Mouse (Mus musculus): ENCODE results near the gene Prim2. TPM values are rescaled to one million over a fixed set of nuclear protein-coding genes. Genes with fewer than 3 reads are reported as not detected.
"Not testable (repeated sequence)": the region's sequence is repeated elsewhere in the genome, so short reads cannot be mapped to it uniquely, and the experiment has no call there.

Prim2 gene
- polyA plus RNA-seq, 1 experiment from 2014 or later, result 25.4 TPM

DNA sequence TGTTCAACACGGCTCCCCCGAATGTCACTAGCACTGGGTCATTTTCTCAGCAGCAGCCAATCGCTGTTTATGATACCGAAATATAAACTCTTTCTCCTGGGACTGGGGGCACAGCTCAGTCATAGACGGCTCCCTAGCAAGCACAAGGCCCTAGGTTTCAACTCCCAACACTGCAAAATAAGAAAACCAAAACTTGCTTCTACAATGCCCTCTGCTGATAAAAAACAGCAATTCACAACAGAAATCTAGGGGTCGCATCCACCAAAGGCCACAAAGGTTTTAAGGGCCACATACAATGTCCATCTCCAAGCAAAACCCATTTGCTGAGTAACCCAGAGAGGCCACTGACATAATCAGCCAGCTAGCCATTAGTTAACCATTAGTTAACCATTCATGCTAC is 41.8 kb downstream of the Prim2 start:
- H3K9ac ChIP-seq (replicated peaks; ENCODE audit: low read length), result no peak overlapping the region
- H3K27ac ChIP-seq (replicated peaks; ENCODE audit: low read depth, low read length), result no peak overlapping the region
- no peak overlapping the region for H3K4me3 ChIP-seq (replicated peaks; ENCODE audit: low read depth, low read length)
- DNase-seq, result no peak
- no peaks in the 10 kb centered on the region for H3K27me3 ChIP-seq (ENCODE audit: control insufficient read depth, insufficient read depth, low read length)
- 86% methylated on average over 6 of the region's 6 CpGs for WGBS
- no peaks in the 10 kb centered on the region for H3K9me3 ChIP-seq (ENCODE audit: control insufficient read depth, low read length)
- peaks cover 8% of the 10 kb centered on the region for H3K36me3 ChIP-seq (ENCODE audit: control insufficient read depth, insufficient read depth, low read length)
- H3K4me1 ChIP-seq (ENCODE audit: control insufficient read depth, insufficient read depth, low read length), result no peaks in the 10 kb centered on the region
- no peak overlapping the region for H3K4me2 ChIP-seq (ENCODE audit: low read length)
- no peak for ATAC-seq (ENCODE audit: low FRiP score, low TSS enrichment)

DNA sequence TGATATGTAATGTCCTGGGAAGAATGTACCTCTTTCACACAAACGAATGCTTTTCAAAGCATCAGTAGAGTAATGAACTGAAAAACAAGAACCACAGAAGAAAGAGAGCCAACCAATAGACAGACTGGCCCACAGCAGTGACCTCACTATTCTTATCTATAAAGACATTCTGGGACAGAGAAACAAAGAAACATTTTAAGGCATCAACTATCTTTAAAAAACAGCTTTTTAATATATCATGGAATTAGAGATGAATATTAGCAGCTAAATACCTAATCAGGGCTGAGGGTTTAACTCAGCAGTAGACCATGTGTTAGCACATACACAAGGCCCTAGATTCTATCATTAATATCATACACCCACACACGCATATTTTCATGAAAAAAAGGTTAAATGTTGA is 42.5 kb downstream of the Prim2 start:
- DNase-seq (no peak), ATAC-seq (ENCODE audit: low FRiP score, low TSS enrichment) (no peak)
- H3K36me3 ChIP-seq (ENCODE audit: control insufficient read depth, insufficient read depth, low read length), result peaks cover 8% of the 10 kb centered on the region
- 93% methylated on average over 2 of the region's 2 CpGs for WGBS
- H3K9me3 ChIP-seq (ENCODE audit: control insufficient read depth, low read length), result no peaks in the 10 kb centered on the region
- no peak overlapping the region for H3K9ac ChIP-seq (replicated peaks; ENCODE audit: low read length)
- no peaks in the 10 kb centered on the region for H3K27me3 ChIP-seq (ENCODE audit: control insufficient read depth, insufficient read depth, low read length)
- no peak overlapping the region for H3K27ac ChIP-seq (replicated peaks; ENCODE audit: low read depth, low read length)
- H3K4me1 ChIP-seq (ENCODE audit: control insufficient read depth, insufficient read depth, low read length), result no peaks in the 10 kb centered on the region
- H3K4me3 ChIP-seq (replicated peaks; ENCODE audit: low read depth, low read length), result no peak overlapping the region
- H3K4me2 ChIP-seq (ENCODE audit: low read length), result no peak overlapping the region

DNA sequence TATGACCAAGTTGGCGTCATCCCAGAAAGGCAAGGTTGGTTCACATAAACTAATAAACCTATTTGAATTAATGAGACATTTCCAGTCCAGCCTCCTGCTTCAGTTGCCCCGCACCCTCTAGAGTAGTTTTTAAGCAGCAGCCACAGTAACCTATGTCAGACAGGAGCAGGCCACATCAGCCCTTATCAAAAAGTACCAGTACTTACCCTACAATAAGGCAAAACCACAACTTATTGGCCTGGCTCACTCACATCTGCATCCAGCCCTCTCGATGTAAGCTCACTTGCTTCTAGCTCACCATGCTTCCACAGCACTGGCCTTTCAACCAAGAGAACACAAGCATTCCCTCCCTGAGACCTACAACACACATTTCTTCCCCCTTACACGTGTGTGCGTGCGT is 44.7 kb downstream of the Prim2 start:
- Histone ChIP-seq H3K27me3 (ENCODE audit: control insufficient read depth, insufficient read depth, low read length) (no peaks in the 10 kb centered on the region), H3K4me3 (replicated peaks; ENCODE audit: low read depth, low read length) (no peak overlapping the region), H3K36me3 (ENCODE audit: control insufficient read depth, insufficient read depth, low read length) (peaks cover 2% of the 10 kb centered on the region), H3K4me1 (ENCODE audit: control insufficient read depth, insufficient read depth, low read length) (no peaks in the 10 kb centered on the region), H3K4me2 (ENCODE audit: low read length) (no peak overlapping the region), H3K27ac (replicated peaks; ENCODE audit: low read depth, low read length) (no peak overlapping the region), H3K9me3 (ENCODE audit: control insufficient read depth, low read length) (no peaks in the 10 kb centered on the region), H3K9ac (replicated peaks; ENCODE audit: low read length) (no peak overlapping the region)
- no peak for ATAC-seq (ENCODE audit: low FRiP score, low TSS enrichment)
- WGBS, result 97% methylated on average over 6 of the region's 6 CpGs
- no peak for DNase-seq

DNA sequence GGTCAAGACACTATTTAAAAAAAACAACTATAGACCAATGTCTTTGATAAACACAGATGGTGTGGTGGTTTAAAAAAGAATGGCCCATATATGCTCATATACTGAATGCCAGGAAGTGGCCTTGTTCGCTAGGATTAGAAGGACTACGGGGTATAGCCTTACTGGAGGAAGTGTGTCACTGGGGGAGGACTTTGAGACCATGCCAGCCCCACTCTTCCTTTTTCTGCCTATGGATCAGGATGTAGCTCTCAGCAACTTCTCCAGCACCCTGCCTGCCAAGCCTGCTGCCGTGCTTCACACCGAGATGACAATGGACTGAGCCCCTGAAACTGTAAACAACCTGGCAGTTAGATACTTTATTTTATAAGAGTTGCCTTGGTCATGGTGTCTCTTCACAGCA is 45.2 kb downstream of the Prim2 start:
- Histone ChIP-seq H3K27me3 (ENCODE audit: control insufficient read depth, insufficient read depth, low read length) (no peaks in the 10 kb centered on the region), H3K4me2 (ENCODE audit: low read length) (no peak overlapping the region), H3K27ac (replicated peaks; ENCODE audit: low read depth, low read length) (no peak overlapping the region), H3K9ac (replicated peaks; ENCODE audit: low read length) (no peak overlapping the region), H3K4me1 (ENCODE audit: control insufficient read depth, insufficient read depth, low read length) (no peaks in the 10 kb centered on the region), H3K9me3 (ENCODE audit: control insufficient read depth, low read length) (no peaks in the 10 kb centered on the region), H3K4me3 (replicated peaks; ENCODE audit: low read depth, low read length) (no peak overlapping the region), H3K36me3 (ENCODE audit: control insufficient read depth, insufficient read depth, low read length) (no peaks in the 10 kb centered on the region)
- ATAC-seq (ENCODE audit: low FRiP score, low TSS enrichment) (no peak), DNase-seq (no peak)
- 95% methylated on average over 4 of the region's 4 CpGs for WGBS

DNA sequence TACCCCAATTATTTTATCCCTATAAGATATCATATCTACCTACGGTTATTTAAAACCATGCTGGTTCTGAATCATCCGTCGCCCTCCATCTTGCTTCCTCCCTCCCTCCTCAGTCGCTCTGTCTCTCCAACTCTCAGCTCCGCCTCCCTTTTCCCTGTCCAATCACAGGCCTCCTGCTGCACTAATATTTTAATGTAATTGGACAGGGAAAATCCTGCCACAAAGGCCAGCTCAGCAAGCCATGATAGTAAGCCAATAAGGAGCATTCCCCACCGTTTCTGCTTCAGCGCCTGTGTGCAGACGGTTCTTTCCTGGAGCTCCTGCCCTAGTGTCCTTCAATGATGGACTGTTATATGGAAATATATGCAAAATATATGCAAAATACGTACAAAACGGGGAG is 47.8 kb downstream of the Prim2 start:
- H3K9me3 ChIP-seq (ENCODE audit: control insufficient read depth, low read length), result no peaks in the 10 kb centered on the region
- no peak for DNase-seq
- ATAC-seq (ENCODE audit: low FRiP score, low TSS enrichment), result no peak
- no peak overlapping the region for H3K4me3 ChIP-seq (replicated peaks; ENCODE audit: low read depth, low read length)
- WGBS, result 88% methylated on average over 10 of the region's 10 CpGs
- no peak overlapping the region for H3K4me2 ChIP-seq (ENCODE audit: low read length)
- H3K9ac ChIP-seq (replicated peaks; ENCODE audit: low read length), result no peak overlapping the region
- H3K4me1 ChIP-seq (ENCODE audit: control insufficient read depth, insufficient read depth, low read length), result no peaks in the 10 kb centered on the region
- no peak overlapping the region for H3K27ac ChIP-seq (replicated peaks; ENCODE audit: low read depth, low read length)
- H3K27me3 ChIP-seq (ENCODE audit: control insufficient read depth, insufficient read depth, low read length), result no peaks in the 10 kb centered on the region
- no peaks in the 10 kb centered on the region for H3K36me3 ChIP-seq (ENCODE audit: control insufficient read depth, insufficient read depth, low read length)

DNA sequence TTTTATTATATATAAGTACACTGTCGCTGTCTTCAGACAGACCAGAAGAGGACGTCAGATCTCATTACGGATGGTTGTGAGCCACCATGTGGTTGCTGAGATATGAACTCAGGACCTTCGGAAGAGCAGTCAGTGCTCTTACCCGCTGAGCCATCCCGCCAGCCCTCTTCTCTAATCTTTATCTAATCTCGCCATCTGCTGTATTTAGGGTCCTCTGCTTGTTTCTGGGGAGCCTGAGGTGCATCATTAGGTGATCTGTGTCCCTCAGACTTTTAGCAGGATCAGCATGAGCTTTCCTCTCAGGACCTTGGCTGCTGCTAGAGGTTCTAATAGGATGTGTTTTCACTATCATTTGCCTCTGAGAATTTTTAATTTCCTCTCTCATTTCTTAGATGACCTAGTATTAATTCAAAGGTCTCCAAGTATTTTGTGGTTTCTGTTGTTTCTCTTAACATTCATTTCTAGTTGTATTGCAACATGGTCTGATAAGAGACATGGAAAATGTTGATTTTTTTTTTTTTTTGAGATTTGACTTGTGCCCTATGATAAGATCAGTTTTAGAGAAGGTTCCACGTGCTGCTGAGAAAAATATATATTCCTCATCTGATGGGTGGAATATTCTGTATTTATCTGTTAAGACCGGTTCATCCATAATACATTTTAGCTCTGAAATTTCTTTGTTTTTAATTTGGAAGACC is 49.4 kb downstream of the Prim2 start:
- H3K4me3 ChIP-seq (replicated peaks; ENCODE audit: low read depth, low read length), result no peak overlapping the region
- no peak for DNase-seq
- H3K27me3 ChIP-seq (ENCODE audit: control insufficient read depth, insufficient read depth, low read length), result no peaks in the 10 kb centered on the region
- 93% methylated on average over 9 of the region's 9 CpGs for WGBS
- no peaks in the 10 kb centered on the region for H3K36me3 ChIP-seq (ENCODE audit: control insufficient read depth, insufficient read depth, low read length)
- no peak overlapping the region for H3K9ac ChIP-seq (replicated peaks; ENCODE audit: low read length)
- H3K27ac ChIP-seq (replicated peaks; ENCODE audit: low read depth, low read length), result no peak overlapping the region
- no peak for ATAC-seq (ENCODE audit: low FRiP score, low TSS enrichment)
- H3K4me2 ChIP-seq (ENCODE audit: low read length), result no peak overlapping the region
- H3K9me3 ChIP-seq (ENCODE audit: control insufficient read depth, low read length), result no peaks in the 10 kb centered on the region
- H3K4me1 ChIP-seq (ENCODE audit: control insufficient read depth, insufficient read depth, low read length), result no peaks in the 10 kb centered on the region

DNA sequence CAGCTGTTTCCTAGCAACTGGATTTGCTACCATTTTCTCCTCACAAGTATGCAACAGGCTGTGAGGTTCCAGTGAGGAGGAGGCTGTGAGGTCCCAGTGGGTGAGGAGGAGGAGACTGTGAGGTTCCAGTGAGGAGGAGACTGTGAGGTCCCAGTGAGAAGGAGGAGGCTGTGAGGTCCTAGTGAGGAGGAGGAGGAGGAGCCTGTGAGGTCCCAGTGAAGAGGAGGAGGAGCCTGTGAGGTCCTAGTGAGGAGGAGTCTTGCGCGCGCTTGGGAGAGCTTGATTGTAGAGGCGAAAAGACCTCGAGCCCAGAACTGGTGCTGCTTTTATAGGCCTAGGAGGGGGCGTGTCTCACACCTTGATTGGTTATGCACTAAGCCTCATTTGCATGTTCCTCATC is 53.0 kb downstream of the Prim2 start:
- H3K9me3 ChIP-seq (ENCODE audit: control insufficient read depth, low read length); H3K4me2 ChIP-seq (ENCODE audit: low read length); H3K27ac ChIP-seq (replicated peaks; ENCODE audit: low read depth, low read length); H3K4me3 ChIP-seq (replicated peaks; ENCODE audit: low read depth, low read length); H3K36me3 ChIP-seq (ENCODE audit: control insufficient read depth, insufficient read depth, low read length); H3K27me3 ChIP-seq (ENCODE audit: control insufficient read depth, insufficient read depth, low read length); H3K9ac ChIP-seq (replicated peaks; ENCODE audit: low read length); DNase-seq; ATAC-seq (ENCODE audit: low FRiP score, low TSS enrichment); H3K4me1 ChIP-seq (ENCODE audit: control insufficient read depth, insufficient read depth, low read length): not testable (repeated sequence)
- 95% methylated on average over 5 of the region's 6 CpGs for WGBS

DNA sequence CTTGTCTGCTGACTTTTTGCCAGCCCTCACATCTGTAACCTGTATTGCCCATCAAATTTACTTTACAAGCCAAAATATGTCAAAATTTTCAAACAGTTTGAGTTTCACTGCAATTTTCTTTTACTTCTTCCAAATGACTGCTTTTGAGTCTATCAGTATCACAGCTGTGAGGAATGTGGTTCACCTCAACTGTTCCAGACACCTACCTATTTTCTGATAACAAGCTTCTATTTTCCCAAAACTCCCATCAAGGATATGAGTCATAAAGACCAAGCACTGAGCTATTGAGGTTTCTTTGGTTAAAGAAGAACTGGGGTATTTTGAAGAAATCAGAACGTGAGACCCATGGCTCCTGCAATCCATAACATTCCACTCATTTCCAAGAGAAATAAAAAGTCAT is 57.5 kb downstream of the Prim2 start:
- H3K4me1 ChIP-seq (ENCODE audit: control insufficient read depth, insufficient read depth, low read length), result peaks cover 15% of the 10 kb centered on the region
- H3K4me3 ChIP-seq (replicated peaks; ENCODE audit: low read depth, low read length), result no peak overlapping the region
- H3K27ac ChIP-seq (replicated peaks; ENCODE audit: low read depth, low read length), result no peak overlapping the region
- no peaks in the 10 kb centered on the region for H3K27me3 ChIP-seq (ENCODE audit: control insufficient read depth, insufficient read depth, low read length)
- 84% methylated on average over 1 of the region's 1 CpGs for WGBS
- no peaks in the 10 kb centered on the region for H3K36me3 ChIP-seq (ENCODE audit: control insufficient read depth, insufficient read depth, low read length)
- H3K4me2 ChIP-seq (ENCODE audit: low read length), result no peak overlapping the region
- ATAC-seq (ENCODE audit: low FRiP score, low TSS enrichment) (no peak), DNase-seq (no peak)
- H3K9ac ChIP-seq (replicated peaks; ENCODE audit: low read length), result no peak overlapping the region
- H3K9me3 ChIP-seq (ENCODE audit: control insufficient read depth, low read length), result no peaks in the 10 kb centered on the region

DNA sequence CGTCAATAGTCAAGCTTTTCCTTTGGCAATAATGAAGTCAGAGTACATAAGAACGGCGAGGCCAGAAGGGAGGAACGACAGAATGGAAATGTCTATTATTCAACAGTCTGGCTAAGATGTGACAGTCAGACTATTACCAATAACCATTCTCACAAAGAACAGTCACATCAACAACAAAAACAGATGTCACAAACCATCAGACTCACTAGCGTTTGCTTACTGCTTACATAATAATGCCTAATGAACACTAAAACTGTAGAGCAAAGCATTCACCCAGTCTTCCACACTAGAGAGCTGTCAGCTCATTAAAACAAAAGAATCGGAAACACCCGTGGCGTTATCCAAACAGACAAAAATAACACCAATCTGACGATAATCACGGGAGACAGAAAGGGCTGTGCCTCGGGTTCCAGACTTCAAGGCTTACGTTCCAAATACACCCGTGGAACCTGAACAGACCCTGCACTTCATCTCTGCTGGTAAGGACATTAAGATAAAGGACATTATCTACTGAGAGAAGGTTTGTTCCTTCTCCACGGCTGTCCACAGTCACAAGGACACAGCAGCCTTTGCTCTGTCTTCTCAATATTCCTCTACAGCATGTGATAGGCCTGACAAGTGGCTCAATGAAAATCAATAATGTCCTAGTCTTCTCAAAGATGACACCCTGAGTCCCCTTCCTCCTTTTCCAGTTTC is 59.4 kb downstream of the Prim2 start:
- Histone ChIP-seq H3K4me1 (ENCODE audit: control insufficient read depth, insufficient read depth, low read length) (peaks cover 15% of the 10 kb centered on the region), H3K9ac (replicated peaks; ENCODE audit: low read length) (no peak overlapping the region), H3K27me3 (ENCODE audit: control insufficient read depth, insufficient read depth, low read length) (no peaks in the 10 kb centered on the region), H3K4me3 (replicated peaks; ENCODE audit: low read depth, low read length) (no peak overlapping the region), H3K27ac (replicated peaks; ENCODE audit: low read depth, low read length) (no peak overlapping the region), H3K36me3 (ENCODE audit: control insufficient read depth, insufficient read depth, low read length) (no peaks in the 10 kb centered on the region), H3K4me2 (ENCODE audit: low read length) (no peak overlapping the region), H3K9me3 (ENCODE audit: control insufficient read depth, low read length) (no peaks in the 10 kb centered on the region)
- peak; percentile 19; the same call in 1 of the 2 replicates for ATAC-seq (ENCODE audit: low FRiP score, low TSS enrichment)
- peak; percentile 53 for DNase-seq
- WGBS, result 36% methylated on average over 14 of the region's 14 CpGs

Measured in midbrain, embryonic 14.5 days (tissue).